Mouse (Mus musculus): ENCODE measurements at regions not wholly inside any gene's neighbourhood (a gene's known extent, or its start where the extent isn't known, plus 50 kb on each side); places are given as distances from the start of the nearest gene placed in this dataset.

- no peak for DNase-seq (ENCODE audit: low read depth, low spot score)
Measured at GRCm38 (mm10) chr10:108033317-108033795, 121.4 kb upstream of the Otogl start.

GRCm38 (mm10) chr10:108027506-108027905, 115.6 kb upstream of the Otogl start:
- no peak for DNase-seq (ENCODE audit: low read depth, low spot score)

- DNase-seq (ENCODE audit: low read depth, low spot score), result no peak
Measured at GRCm38 (mm10) chr10:108024227-108024626, 112.3 kb upstream of the Otogl start.

DNA sequence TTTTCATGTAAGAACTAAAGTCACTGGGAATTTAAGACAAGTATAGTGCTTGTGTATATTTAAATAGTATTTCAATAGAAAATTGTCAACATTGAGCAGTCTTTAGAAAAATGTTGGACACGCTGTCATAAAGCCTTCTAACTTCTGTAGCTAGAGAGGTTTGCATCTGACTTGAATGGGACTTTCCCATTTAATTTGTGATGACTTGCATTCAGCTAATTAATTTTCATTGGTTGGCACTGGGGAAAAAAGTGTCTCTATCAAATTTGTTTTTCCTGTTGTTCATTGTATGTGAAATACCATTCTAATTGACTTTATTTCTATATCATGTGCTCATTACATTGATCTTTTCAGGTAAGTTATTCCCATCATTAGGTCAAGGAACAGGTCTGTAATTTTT, 104.6 kb upstream of the Otogl start:
- no peak for DNase-seq (ENCODE audit: low read depth, low spot score)

DNA sequence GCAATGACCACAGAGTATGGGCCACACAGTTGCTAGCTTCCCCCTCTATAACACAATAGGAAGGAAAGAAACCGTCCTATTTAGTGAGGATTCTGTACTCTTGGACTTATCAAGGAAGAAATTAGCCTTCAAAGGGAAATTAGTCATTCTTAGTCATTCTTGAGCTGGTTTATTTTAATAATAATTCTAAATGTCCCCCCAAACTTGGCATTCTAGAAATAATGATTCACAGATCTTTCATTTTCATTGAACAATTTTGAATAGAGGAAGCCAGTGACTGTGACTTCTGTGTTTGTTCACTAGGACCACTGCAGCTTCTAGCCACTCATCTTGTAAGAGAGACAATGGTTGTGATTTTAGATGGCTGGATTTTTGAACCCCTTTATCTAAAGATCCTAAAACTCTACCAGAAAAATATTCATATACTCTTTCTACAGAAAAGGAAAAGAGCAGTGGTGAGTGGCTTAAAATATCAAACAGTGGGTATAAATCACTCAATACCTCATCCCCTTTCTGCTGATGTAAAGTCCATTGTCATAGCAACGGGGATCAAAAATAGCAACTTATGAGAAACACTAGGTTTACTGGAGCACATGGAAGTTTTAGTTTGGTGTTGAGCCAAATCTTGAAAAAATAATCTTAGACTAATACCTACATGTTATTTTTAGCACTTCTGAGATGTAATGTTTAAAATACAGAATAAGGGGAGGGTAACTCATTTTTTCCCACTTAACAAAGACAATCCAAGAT, 83.1 kb upstream of the Otogl start:
- DNase-seq (ENCODE audit: low read depth, low spot score), result peak; percentile 56

DNA sequence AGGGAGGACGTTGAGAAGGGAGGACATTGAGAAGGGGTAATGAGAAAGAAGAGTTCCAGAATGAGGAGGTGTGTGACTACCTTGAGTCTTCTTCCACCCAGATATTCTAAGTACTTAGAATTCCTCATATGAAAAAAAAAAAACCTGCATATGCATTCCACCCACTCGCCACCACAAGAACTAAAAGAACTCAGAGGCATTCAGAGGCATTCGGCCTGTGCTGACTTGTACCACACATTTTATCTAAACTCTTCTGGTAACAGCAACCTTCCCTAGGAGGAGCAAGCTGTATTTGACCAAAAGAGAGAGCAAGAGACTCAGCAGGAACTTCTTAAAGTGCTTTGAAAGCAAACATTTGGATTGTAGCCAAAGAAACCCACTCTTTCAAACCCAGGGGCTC, 80.7 kb upstream of the Otogl start:
- peak; percentile 77 for DNase-seq (ENCODE audit: low read depth, low spot score)

DNA sequence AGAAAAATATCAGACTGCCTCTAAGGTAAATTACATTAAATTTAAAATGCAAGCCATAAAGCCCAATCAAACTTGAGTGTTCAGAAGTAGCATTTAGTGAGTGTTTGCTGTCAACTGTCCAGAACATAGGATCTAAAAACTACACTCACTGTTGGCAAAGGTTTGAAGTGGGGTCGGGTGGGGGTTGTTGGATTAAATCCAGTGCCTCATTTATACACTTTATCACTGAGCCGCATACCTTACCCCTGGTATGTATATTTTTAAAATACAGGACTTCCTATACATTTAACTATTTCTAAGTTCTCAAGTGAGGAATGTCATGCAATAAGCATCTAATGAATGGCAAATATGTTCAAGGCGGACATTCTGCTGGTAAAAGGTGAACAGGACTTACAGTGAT, 78.6 kb upstream of the Otogl start:
- no peak for DNase-seq (ENCODE audit: low read depth, low spot score)

GRCm38 (mm10) chr10:107989913-107990312, 78.0 kb upstream of the Otogl start:
- DNase-seq (ENCODE audit: low read depth, low spot score), result no peak

- DNase-seq (ENCODE audit: low read depth, low spot score), result no peak
Measured at GRCm38 (mm10) chr10:107982632-107983031, 70.7 kb upstream of the Otogl start.

- DNase-seq (ENCODE audit: low read depth, low spot score), result no peak
Measured at GRCm38 (mm10) chr10:107982082-107982481, 70.1 kb upstream of the Otogl start.

- DNase-seq (ENCODE audit: low read depth, low spot score), result no peak
Measured at GRCm38 (mm10) chr10:107976392-107976965, 64.5 kb upstream of the Otogl start.

- no peak for DNase-seq (ENCODE audit: low read depth, low spot score)
Measured at GRCm38 (mm10) chr10:107971748-107972147, 59.8 kb upstream of the Otogl start.

GRCm38 (mm10) chr10:107966996-107967395, 55.1 kb upstream of the Otogl start:
- peak; percentile 88 for DNase-seq (ENCODE audit: low read depth, low spot score)

- no peak for DNase-seq (ENCODE audit: low read depth, low spot score)
Measured at GRCm38 (mm10) chr10:107964022-107964421, 52.1 kb upstream of the Otogl start.

GRCm38 (mm10) chr10:107962130-107962529, 50.2 kb upstream of the Otogl start:
- no peak for DNase-seq (ENCODE audit: low read depth, low spot score)
